Mouse (Mus musculus): Measurements from ENCODE around the gene Cwc15. TPM values are rescaled to one million over a fixed set of nuclear protein-coding genes. Genes with fewer than 3 reads are reported as not detected.

Gene Cwc15
- 117 TPM for polyA plus RNA-seq (2014; fragmentation: Illumina TruSeq; extraction: RNeasy Lipid Tissue Mini Kit (QIAGEN cat#74804); ENCODE audit: insufficient read depth, low read depth, low replicate concordance)

GRCm38 (mm10) chr9:14500023-14500915, at the start of gene Cwc15, which contains the start of gene Kdm4d:
Cwc15 (plus strand) TSS chr9:14500617.
Kdm4d (minus strand) TSS chr9:14500482.

Other genes starting within 250 kb of the Cwc15 start
- gene Sesn3, start 225.6 kb upstream of the Cwc15 start, polyA plus RNA-seq (2014; fragmentation: Illumina TruSeq; extraction: RNeasy Lipid Tissue Mini Kit (QIAGEN cat#74804); ENCODE audit: insufficient read depth, low read depth, low replicate concordance), result 5.4 TPM
- 15.5 TPM for gene Endod1, start 119.1 kb upstream of the Cwc15 start, polyA plus RNA-seq (2014; fragmentation: Illumina TruSeq; extraction: RNeasy Lipid Tissue Mini Kit (QIAGEN cat#74804); ENCODE audit: insufficient read depth, low read depth, low replicate concordance)
- gene Kdm4d, start 135 bp upstream of the Cwc15 start, polyA plus RNA-seq (2014; fragmentation: Illumina TruSeq; extraction: RNeasy Lipid Tissue Mini Kit (QIAGEN cat#74804); ENCODE audit: insufficient read depth, low read depth, low replicate concordance), result not detected
- 11.1 TPM for gene Amotl1, start 144.4 kb downstream of the Cwc15 start, polyA plus RNA-seq (2014; fragmentation: Illumina TruSeq; extraction: RNeasy Lipid Tissue Mini Kit (QIAGEN cat#74804); ENCODE audit: insufficient read depth, low read depth, low replicate concordance)
- 3.1 TPM for gene Piwil4, start 240.1 kb downstream of the Cwc15 start, polyA plus RNA-seq (2014; fragmentation: Illumina TruSeq; extraction: RNeasy Lipid Tissue Mini Kit (QIAGEN cat#74804); ENCODE audit: insufficient read depth, low read depth, low replicate concordance)